Mouse (Mus musculus) adrenal gland, adult (tissue): ENCODE results near the gene Mgat3.
A peak's percentile ranks its signal among the peaks of the same experiment; 100 is the strongest.

ENCODE experiments used
- DNase-seq, 2 experiments: peaks; one replicate each; pipeline ENCODE4 v3.0.0; 2022 to 2023; ENCODE audit warnings: low spot score in 1 of 2; ENCODE audit not compliant: inconsistent age in 2 of 2

The Mgat3 gene

DNA sequence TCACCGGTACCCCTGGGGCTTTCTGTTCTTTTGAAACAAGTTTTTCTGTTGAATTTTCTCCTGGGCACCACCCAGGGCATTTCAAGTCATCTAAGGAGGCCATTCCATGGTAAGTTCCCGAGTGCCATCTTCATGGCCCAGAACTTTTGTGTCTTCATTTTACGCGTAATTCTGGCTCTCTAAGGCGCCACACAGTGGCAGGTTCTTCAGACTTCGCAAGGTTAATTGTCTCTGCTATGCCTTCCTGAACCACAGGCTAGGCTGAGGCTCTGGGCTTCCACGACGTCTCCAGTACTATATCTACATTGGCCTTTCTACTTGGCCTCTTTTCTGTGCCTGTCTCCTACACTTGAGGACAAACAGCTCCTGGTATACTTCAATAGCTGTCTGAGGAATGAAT is 47.5 kb downstream of the Mgat3 start:
- DNase-seq = no peak

DNA sequence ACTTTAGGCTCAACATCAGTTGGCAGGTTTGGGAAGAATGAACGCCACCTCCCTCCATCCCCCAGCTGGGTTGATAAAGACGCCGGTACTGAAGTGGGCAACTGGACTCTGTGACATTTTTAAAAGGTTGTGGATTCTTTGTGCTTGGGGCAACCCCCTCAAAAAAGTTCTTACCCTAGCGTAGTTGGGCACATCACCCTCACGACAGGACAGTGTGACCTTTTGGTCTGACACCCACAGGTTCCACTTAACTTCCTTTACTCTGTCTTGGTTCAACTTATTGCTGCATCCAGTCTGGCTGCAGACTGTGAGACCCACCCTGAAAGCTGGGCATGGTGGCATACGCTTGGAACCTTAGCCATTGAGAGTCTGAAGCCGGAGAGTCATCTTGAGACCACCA is 50.2 kb downstream of the Mgat3 start:
- DNase-seq = no peak

DNA sequence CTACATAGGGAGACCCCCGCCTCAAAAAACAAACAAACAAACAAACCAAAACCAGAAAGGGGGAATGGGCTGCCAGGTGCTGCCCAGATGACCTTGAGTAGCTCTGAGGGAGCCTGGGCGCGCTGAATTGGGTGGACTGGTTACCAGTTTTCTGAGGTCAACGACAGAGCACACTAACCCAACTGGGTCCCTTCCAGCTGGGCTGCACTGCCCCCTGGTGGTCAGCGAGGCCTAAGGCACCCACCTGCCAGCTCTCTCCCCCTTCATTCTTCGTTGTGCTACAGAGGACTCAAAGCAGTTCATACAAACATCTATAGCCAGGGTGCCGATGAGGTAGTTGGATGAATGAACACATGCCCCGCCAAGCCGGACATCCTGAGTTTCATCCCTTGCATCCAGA is 51.7 kb downstream of the Mgat3 start:
- DNase-seq = peak; percentile 82 to 92

DNA sequence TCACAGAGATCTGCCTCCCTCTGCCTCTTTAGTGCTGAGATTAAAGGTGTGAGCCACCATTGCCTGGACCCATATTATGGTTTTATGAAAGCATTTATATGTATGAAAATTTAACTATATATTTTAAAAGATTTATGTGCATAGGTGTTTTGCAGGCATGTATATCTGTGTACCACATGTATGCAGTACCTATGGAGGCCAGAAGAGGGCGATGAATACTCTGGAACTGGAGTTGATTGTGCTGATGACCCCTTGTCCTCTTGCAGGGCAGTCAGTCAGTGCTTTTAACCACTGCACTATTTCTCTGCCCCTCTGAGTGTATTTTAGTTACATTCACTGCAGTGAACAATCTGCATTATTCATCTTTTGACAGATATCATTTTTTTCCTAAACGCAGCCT is 52.3 kb downstream of the Mgat3 start:
- peak; percentile 60 to 83 for DNase-seq

DNA sequence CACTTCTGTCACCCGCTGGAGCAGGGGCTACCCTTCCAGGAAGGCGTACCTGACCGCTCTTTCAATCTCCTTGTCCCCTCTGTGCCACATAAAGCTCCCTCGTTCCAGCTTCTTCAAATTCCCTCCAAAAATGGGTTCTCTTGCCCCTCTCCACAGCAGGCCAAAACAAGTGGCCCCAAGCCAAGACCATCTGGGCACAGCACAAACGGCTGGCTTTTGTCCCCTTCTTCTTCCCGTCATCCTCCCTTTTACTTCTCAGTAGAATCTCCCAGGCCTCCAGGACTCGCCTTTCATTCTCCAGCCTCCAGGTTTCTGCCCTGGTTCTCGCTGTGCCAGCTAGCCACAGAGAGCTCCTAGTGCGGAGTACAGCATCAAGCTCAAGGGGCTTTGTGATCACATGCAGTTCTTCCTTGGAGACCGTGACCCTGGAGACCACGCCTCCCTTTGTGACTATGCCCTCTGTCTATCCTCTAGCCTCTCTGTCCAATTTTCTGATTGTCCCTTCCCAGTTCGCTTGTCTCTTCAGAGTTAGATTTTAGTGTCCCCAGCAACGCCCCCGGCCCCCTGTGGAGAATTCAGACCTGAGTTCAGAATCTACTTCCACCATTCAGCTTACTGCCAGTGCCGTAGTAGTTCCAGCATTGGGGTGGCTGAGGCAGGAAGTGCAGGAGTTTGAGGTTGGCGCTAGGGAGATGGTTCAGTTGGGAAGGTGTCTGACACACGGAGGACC is 54.7 kb downstream of the Mgat3 start:
- DNase-seq = no peak

DNA sequence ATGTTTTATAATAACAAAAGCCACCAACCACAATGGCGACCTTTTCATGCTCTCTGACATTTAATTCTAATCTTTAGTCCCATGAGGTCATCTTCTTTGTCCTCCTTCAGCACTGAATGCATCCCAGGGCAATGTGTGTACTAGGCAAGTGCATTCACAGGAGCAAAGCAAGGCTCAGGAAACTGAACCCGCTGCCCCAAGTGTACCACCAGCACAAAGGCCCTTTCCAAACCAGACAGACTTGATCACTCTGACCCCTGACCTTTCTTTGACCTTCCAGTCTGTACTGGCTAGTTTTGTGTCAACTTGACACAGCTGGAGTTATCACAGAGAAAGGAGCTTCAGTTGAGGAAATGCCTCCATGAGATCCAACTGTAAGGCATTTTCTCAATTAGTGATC is 58.8 kb downstream of the Mgat3 start:
- DNase-seq = no peak

DNA sequence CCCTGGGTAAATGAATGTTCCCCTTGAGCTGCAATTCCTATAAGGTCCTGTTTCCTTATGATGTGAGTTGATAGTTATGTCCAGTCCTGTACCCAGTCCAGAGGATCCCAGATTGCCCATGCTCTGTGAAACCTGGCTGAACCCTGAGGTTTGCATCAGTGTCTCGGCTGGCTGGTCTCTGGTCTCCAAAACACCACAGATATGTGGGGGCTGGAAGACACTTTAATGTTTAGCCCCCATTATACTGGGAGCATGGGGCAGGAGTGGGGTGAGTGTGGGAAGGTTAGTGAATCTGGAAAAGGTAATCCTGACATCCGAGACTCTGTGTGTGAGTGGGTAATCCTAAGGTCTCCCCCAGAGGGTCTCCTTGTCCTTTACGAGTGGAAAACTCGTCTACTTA is 59.5 kb downstream of the Mgat3 start:
- DNase-seq = peak in 1 of 2 experiments; percentile 58

DNA sequence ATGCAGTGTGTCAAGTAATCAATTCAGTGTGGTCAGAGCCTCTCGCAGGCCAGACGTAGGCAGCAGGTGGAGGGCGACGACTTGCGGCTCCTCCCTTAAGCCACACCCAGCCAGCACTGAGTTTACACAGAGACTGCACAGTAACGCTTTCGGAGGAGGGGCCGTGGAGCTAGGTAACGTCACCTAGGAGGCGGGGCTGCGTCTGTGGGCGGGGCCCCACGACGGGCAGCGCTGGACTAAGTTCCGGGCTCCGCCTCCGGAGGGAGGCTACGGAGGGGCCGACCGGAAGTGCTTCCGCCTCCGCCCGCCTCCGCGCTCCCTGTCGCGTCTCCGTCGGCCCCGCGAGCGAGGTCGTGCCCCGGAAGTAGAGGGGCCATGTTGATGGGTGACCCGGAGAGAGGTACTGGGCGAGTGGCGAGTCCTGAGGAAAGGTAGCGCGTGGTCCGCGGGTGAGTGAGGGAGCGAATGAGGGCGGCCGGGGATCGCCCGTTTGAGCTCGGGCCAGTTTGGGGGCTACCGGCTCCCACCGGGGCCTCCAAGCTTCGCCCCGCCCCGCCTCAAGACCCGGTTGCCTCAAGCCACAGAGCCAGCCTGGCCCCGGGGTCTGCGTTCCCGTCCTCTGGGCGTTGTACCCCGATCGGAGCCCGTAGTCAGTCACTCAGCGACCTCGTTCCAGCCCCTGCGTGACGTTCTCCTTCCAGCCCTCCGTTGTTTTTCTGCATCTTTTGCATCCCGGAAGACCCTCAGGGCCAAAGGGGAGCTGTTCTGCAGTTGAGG is 60.4 kb downstream of the Mgat3 start, which contains the start of gene Mief1:
TSS of gene Mief1 (plus strand) at position 286 of the 777 bp plus-strand sequence.
- DNase-seq = peak; percentile 99

DNA sequence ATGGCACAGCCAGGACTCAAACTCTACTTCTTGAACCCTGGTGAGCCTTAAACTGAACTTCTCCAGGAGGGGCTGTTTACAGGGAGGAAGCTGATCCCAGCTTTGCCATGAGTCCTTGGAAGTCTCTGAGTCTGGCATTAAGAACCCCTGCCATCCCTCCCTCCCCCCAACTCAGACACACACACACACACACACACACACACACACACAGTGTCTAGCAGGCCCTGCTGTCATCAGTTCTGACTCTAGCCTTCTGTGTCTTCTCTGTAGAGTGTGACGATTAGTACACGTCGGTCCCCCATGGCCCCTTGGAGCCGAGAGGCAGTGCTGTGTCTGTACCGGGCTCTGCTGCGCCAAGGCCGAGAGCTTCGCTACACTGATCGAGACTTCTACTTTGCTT is 62.0 kb downstream of the Mgat3 start, which contains the start of gene AC140267.1:
TSS of gene AC140267.1 (plus strand) at position 301 of the 400 bp plus-strand sequence.
- DNase-seq = no peak

DNA sequence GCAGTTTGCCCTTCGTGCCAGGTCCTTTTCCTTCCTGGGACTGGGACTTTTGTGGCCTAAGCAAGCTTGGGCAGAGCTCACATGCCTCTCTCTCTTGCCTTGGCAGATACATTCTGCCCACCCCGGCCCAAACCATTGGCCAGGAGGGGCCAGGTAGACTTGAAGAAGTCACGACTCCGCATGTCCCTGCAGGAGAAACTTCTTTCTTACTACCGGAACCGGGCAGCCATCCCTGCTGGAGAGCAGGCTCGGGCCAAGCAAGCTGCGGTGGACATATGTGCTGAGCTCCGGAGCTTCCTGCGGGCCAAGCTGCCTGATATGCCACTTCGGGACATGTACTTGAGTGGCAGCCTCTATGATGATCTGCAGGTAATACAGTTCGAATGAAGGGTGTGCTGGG is 74.6 kb downstream of the Mgat3 start:
- DNase-seq = no peak

DNA sequence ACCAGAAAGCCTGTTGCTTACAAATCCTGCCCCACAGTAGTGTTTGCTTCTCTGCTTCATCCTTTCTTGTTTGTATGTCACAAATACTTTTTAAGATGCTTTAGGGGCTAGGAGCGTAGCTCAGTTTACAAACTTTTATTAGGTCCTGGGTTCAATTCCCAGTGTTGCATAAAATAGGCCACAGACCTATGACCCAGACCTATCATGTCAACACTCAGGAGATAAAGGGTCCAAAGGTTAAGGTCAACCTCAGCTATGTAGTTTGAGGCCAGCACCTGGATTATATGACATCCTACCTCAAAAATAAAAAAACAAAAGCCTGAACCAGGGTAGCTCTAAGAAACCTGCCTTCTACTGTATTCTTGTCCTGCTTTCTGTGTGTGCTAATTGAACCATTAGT is 75.1 kb downstream of the Mgat3 start:
- no peak for DNase-seq

DNA sequence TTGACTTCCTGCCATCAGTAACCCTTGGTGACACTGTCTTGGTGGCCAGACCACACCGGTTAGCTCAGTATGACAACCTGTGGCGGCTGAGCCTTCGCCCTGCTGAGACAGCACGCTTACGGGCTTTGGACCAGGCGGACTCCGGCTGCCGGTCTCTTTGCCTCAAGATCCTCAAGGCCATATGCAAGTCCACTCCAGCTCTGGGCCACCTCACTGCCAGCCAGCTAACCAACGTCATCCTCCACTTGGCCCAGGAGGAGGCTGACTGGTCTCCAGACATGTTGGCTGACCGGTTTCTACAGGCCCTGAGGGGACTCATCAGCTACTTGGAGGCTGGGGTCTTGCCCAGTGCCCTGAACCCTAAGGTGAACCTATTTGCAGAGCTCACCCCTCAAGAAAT is 76.2 kb downstream of the Mgat3 start:
- no peak for DNase-seq

DNA sequence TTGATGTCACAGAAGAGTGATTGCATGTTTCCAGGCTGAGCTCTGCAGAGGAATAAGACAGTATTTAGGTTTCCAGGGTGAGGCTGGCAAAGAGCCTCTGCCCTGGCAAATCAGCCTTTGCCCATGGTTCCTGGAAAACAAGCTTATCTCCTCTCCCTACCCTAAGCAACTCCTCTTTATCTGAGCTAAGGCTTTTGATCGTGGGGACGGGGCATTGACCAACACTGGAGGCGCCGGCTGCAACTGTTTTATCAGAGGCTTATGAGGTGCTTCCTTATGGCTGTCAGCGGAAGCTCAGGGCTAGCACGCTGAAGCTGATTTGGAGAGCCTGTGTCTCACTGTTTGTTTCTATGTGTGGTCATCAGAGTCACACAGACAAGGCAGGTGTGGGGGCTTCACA is 77.1 kb downstream of the Mgat3 start:
- DNase-seq = no peak

DNA sequence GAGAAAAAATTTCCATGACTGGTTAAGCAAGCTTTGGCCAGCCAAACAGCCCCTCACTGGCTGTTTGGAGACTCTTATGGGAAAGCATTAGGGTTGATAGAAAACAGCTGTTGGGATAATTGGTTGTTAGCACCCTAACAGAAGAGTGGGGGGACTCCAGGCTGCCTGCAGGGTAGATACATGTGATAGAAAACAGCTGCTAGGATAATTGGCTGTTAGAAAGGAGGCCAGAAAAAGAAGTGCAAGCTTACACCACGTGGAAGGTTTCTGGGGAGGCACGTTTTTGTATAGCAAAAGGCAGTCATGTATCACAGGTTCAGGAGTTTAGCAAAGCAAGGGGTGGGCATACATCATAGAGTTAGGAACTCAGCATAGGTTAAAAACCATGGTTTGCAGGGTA is 80.0 kb downstream of the Mgat3 start:
- no peak for DNase-seq

DNA sequence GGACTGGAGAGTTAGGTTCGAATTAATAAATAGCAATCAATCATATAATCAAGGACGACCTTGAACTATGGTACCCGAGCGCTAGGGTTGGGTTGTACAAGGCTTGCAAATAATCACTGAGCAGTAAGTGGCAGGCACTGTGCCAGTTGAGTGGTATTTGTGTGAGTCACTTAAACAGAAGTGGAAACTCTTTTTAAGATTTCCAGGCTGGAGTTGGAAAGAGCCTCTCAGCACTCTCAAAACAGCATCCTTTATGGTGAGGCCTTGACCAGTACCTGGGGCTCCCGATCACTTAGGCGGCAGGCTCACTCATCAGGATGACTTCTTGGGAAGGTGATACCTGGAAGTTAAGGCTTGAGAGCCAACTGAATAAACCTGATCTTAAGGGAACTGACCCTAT is 80.7 kb downstream of the Mgat3 start:
- DNase-seq = peak; percentile 86 to 93

DNA sequence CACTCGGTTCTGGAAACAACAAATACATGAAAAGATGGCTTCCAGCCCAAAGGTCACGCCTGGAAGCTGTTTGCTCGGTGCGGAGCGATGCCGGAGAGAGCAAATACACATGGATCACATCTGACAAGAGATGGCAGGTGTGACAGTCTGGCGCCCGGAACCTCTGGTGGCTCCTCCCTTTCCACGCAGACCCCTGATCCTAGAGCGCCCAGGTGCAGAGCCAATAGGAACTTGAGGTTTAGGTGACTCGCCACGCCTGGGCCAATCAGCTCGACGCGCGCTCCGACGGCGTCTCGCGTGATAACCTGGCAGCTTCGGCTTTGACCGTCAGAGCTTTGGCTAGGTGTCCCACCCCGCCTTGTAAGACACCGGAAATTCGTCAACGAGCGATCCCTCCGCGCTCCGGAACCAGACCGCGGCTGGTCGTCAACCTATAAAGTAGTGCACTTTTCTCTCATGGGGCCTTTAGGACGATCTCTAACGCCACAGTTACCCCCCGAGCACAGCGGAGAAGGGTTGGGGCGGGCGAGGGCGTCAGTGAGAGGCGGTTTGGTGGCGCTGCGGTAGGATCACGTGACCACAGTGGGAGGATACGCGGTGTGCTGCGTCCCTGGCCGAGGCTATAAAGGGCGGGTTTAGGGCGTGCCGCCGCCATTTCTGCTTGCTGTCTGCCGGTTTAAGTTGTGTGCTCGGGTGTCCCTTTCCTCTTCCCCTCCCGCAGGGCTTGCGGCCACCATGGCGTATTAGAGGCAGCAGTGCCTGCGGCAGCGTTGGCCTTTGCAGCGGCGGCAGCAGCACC is 81.5 kb downstream of the Mgat3 start, which contains the start of gene Atf4:
TSS of gene Atf4 (plus strand) at position 338 of the 799 bp plus-strand sequence.
- peak; percentile 99 to 100 for DNase-seq

DNA sequence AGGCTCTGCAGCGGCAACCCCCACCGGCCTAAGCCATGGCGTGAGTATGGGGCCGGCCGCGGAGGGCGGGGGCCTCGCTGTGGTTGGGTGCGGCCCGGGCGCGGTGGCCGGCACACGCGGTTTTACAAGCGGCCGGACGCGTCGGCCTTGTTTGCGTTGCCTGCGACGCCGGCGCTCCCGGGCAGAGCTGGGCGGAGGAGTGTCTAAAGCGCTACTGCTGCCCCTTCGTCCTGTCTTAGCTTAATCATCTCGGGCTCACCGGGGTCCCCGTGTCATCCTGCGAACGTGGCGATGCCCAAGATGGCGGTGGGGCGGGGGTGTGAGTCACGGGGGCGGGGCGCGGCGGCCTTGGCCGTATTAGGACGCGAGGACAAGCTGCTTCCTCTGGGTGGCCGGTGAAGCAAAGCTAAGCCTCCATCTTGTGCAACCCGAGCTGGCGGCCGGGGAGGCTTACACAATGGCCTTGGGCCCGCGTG is 82.2 kb downstream of the Mgat3 start:
- peak; percentile 88 to 94 for DNase-seq

DNA sequence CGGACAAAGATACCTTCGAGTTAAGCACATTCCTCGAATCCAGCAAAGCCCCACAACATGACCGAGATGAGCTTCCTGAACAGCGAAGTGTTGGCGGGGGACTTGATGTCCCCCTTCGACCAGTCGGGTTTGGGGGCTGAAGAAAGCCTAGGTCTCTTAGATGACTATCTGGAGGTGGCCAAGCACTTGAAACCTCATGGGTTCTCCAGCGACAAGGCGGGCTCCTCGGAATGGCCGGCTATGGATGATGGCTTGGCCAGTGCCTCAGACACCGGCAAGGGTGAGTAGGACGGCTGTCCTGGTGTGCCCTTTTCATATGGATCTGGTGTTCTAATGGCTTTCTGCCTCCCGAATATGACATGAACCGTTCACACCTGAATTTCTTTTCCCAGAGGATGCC is 82.7 kb downstream of the Mgat3 start:
- no peak for DNase-seq

DNA sequence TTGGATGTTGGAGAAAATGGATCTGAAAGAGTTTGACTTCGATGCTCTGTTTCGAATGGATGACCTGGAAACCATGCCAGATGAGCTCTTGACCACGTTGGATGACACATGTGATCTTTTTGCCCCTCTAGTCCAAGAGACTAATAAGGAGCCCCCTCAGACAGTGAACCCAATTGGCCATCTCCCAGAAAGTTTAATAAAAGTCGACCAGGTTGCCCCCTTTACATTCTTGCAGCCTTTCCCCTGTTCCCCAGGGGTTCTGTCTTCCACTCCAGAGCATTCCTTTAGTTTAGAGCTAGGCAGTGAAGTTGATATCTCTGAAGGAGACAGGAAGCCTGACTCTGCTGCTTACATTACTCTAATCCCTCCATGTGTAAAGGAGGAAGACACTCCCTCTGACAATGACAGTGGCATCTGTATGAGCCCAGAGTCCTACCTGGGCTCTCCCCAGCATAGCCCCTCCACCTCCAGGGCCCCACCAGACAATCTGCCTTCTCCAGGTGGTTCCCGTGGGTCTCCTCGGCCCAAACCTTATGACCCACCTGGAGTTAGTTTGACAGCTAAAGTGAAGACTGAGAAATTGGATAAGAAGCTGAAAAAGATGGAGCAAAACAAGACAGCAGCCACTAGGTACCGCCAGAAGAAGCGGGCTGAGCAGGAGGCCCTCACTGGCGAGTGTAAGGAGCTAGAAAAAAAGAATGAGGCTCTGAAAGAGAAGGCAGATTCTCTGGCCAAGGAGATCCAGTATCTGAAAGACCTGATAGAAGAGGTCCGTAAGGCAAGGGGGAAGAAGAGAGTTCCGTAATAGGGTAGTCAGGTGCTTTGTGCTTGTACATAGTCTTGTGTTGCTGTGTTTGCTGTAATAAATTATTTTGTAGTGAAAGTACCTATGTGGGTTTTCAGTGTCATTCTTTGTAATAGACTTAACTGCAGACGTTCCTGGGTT is 83.4 kb downstream of the Mgat3 start:
- peak in 1 of 2 experiments; percentile 56 for DNase-seq

DNA sequence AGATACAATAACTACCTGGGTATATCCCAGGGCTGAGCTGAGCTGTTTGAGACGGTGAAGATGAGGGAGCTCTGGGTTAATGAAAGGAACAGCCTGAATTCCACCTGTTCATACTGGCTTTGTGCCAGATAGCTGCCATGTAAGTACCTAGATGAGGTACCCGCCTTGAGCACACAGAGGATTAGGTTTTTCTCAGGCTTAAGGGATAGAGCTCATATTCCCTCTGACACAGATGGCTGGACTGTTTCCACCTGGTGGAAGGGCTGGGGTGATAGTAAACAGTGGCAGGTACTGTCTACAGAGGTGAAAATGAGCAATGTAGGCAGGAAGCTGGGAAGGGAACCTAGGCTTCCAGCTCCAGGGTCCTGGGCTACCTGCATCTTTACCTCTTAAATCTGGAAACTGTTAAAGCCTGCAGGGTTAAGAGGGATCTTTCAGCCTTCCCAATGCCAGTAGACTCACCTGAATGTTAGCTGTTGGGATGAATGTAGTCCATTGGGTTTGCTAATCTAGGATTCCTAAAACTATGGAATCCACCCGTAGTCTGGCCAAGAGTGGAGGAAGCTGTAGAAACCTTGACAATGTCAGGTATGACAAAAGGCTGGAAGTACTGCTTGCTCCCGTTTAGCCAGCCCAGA is 84.2 kb downstream of the Mgat3 start:
- DNase-seq = peak in 1 of 2 experiments; percentile 66
